Mouse (Mus musculus) erythroblast, embryonic 14.5 days (primary cell): Measurements from ENCODE around the gene Csnk1g2.

Experiments used
- GATA1 ChIP-seq: IDR thresholded peaks from 2 replicates; pipeline ENCODE4 v1.6.1; 2012; ENCODE audit warnings: low read length, inconsistent platforms, mixed read lengths
- TAL1 ChIP-seq: IDR thresholded peaks from 3 replicates; pipeline ENCODE4 v1.6.1; 2012; ENCODE audit warnings: low read length, inconsistent platforms, mixed read lengths

DNA sequence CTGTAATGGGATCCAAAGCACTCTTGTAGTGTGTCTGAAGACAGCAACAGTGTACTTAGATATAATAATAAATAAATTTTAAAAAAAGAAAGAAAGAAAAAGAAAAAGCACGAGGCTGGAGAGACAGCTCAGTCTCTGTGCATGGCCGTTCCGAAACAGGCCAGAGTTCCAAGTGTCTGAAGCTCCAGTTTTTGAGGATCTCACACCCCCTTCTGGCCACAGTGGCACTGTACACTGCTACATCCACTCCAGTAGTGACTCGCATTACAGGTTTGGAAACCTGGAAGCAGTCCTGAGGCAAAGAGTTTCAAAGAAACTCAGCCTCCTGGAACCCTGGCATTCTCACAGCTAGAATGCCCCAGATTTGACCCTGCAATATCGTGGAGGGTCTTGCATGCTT, 65.2 kb downstream of the Csnk1g2 start:
- TF ChIP-seq GATA1 (no peak), TAL1 (no peak)
